Mouse (Mus musculus): ENCODE measurements around the gene Adarb2. TPM values are rescaled to one million over a fixed set of nuclear protein-coding genes. Genes with fewer than 3 reads are reported as not detected.

Gene Adarb2
- total RNA-seq, 2 experiments from 2014 or later, result not detected

DNA sequence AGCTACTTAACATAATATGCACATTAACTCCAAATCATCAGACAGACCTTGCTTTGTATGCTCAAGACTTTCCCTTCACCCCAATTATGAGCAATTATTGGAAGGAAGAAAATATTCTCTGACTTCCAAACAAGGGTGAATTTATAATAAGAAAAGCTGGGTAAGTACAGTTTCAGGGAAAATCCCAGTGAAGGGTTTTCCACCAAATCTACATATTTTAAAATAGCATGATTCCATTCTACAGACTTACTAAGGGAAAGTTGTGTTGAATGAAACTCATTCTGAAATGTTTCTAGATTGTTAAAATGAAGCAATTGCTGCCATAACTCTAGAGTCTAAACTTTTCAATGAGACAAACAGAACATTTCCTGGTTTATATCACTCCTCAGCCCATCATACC lies 277.3 kb downstream of the Adarb2 start:
- ATAC-seq (replicated peaks; ENCODE audit: low FRiP score, poor library complexity, severe bottlenecking), result no peak

- no peak for ATAC-seq (replicated peaks; ENCODE audit: low FRiP score, poor library complexity, severe bottlenecking)
Observed at GRCm38 (mm10) chr13:8481347-8481746, 278.7 kb downstream of the Adarb2 start.

GRCm38 (mm10) chr13:8484592-8485272 lies 282.1 kb downstream of the Adarb2 start:
- ATAC-seq (replicated peaks; ENCODE audit: low FRiP score, poor library complexity, severe bottlenecking), result no peak

DNA sequence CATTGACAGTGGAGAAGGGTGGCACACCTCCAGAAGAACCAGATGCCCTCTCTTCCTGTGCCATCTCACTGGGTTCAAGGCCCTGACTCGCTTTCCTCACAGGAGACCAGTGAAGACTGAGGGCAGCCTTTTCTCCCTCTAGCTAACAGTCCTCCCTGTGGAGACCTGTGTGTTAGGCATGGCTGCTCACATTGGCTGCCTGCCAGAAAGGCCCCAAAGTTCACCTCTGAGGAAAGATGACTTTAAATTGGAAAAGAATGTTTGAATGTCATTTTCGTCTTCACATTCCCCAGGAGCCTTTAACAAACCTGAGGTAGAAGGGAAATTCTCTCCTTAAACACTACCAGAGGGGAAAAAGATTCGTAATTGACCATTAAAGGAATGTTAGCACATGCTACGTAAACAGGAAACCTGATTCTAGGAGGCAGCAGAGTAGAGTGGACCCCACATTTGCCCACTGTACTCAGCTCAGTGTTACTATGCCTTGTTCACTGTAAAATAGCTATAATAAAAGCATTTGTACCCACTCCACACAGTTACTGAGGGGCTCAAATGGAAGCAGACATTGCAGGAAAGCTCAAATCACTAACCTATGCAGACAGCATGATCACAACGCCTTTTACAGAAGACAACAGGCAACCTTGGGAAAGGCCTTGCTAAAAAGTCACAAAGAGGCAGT lies 285.2 kb downstream of the Adarb2 start:
- no peak for ATAC-seq (replicated peaks; ENCODE audit: low FRiP score, poor library complexity, severe bottlenecking)

DNA sequence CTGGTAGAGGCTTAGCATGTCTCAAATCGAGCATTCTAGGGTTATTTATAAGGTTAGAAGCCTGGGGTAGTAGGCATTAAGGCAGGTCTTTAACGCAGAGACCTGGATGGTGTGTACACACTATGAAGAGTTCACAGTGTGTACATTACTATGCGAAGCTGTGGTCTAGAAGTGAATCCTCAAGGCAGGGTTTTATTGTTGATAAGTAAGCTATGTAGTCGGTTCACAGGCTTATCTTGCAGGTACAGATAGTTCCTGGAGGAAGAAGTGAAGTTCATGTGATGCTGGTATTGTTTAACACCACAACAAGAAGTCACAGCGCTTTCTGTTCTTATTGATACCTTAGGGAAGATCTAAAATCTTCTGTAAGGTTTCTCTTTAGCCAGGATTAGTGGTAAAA lies 290.7 kb downstream of the Adarb2 start:
- ATAC-seq (replicated peaks; ENCODE audit: low FRiP score, poor library complexity, severe bottlenecking), result no peak

DNA sequence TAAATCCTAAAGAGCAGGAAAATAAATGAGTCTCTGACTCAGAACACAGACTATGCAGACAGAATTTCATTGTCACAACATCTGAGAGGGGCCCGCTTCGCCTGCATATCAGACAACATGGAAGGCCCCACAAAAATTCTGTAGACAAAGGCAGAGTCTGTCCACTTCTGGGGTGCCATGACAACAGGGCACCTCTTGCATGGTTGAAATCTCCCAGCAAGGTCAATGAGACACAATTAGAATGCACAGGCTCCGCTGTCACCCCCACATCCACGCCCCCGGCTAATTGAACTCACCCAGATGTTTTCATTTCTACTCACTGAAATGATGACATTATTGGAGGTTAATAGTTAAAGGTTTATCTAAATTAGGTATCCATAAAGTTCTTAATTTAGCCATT lies 296.9 kb downstream of the Adarb2 start:
- no peak for ATAC-seq (replicated peaks; ENCODE audit: low FRiP score, poor library complexity, severe bottlenecking)

- no peak for ATAC-seq (replicated peaks; ENCODE audit: low FRiP score, poor library complexity, severe bottlenecking)
Observed at GRCm38 (mm10) chr13:8511069-8511817, 308.6 kb downstream of the Adarb2 start.

GRCm38 (mm10) chr13:8515979-8516715 lies 313.5 kb downstream of the Adarb2 start:
- no peak for ATAC-seq (replicated peaks; ENCODE audit: low FRiP score, poor library complexity, severe bottlenecking)

GRCm38 (mm10) chr13:8519204-8519603 lies 316.5 kb downstream of the Adarb2 start:
- no peak for ATAC-seq (replicated peaks; ENCODE audit: low FRiP score, poor library complexity, severe bottlenecking)

GRCm38 (mm10) chr13:8525748-8526631 lies 323.3 kb downstream of the Adarb2 start:
- no peak for ATAC-seq (replicated peaks; ENCODE audit: low FRiP score, poor library complexity, severe bottlenecking)

DNA sequence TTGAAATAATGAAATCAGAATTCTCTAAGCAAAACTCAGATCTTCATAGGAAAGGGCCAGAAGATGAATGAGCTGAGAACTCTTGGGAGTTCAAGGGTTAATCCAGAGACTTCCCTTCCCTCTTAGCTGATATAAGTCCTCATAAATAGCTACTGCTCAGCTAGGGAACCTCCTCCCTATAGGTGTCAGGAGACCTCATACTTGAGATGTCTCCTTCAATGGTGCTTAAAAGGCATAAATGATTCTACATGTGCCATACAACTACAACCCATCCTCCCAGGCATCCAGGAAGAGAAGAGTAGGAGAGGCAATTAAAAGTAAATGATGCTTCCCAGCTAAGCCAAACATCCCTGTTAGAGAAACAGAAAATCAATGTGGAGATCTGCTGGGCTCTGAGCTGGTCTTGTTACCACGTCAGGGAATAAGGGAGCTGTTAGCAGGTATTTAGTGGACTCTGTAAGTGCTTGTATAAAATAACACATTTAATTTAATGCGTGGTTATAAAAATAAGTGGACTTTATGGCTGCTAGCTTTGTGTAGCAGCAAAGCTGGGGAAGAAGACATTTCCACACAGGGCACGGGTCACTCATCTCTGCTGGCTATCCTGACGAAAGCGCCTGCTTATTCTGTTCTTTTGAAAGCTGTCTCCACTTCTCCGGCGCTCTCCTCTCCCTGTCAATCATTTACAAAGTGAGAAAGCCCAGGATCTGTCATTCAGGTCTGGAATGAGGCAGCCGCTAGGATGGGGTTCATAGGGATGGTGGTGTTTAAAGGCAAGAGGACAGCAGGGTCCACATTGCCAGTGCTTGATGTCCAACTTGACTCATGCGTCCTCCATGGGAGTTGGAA lies 331.8 kb downstream of the Adarb2 start:
- no peak for ATAC-seq (replicated peaks; ENCODE audit: low FRiP score, poor library complexity, severe bottlenecking)

GRCm38 (mm10) chr13:8538481-8538880 lies 335.8 kb downstream of the Adarb2 start:
- no peak for ATAC-seq (replicated peaks; ENCODE audit: low FRiP score, poor library complexity, severe bottlenecking)

GRCm38 (mm10) chr13:8538896-8539295 lies 336.2 kb downstream of the Adarb2 start:
- ATAC-seq (replicated peaks; ENCODE audit: low FRiP score, poor library complexity, severe bottlenecking), result no peak

DNA sequence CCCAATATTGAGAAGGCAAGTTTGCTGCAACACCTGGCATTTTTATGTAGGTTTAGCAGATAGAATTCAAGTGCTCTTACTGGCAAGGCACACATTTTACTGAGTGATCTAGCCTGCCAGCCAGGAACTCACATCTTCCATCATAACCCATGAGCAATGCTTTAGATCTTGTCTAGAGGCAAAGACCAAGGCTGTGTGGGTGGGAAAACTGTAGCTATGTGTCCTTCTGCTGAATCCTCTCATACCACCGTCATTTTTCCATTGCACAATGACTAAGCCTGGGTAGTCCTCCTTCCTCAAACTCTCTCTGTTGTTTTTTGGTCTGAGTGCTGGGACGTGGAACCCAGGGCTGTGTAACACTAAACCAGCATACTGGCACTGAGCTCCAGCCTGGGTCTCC lies 340.0 kb downstream of the Adarb2 start:
- ATAC-seq (replicated peaks; ENCODE audit: low FRiP score, poor library complexity, severe bottlenecking), result no peak

DNA sequence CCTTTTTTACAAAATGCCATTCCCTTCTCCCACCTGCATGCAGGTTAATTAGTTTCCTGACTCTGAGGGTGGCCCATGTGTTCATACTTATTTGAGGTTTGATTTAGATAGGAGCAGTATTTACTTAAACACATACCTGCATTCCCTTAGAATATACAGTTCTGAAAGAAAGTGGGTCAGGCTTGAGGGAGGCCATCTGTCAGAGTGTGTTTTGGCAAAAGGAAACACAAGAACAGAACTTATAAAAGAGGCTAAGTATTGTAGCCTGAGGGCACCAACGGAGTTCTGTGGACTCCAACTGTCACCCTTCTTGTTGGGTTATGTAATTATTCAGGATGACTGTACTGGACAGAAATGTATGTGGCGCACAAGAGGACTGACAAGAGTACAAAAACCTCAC lies 349.6 kb downstream of the Adarb2 start:
- no peak for ATAC-seq (replicated peaks; ENCODE audit: low FRiP score, poor library complexity, severe bottlenecking)

DNA sequence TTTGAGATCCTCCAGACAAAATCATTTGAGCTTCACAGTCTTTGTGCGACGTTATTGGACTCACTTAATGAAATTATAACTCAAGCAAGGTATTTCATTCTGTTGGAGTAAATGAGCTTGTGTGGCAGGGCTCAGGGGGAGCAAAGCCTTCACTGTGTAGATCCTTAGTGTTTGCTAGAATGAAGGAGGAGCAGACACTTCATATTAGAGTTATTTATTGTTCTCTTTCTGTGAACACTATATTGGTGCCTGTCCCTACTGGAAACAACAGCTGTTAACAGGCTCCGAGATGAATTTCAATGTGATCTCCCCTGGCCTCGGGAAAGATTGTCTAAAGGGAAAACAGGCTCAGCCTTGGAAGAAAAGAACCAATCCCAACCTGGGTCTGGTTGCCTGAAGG lies 355.1 kb downstream of the Adarb2 start:
- ATAC-seq (replicated peaks; ENCODE audit: low FRiP score, poor library complexity, severe bottlenecking), result no peak

- no peak for ATAC-seq (replicated peaks; ENCODE audit: low FRiP score, poor library complexity, severe bottlenecking)
Observed at GRCm38 (mm10) chr13:8560485-8560884, 357.8 kb downstream of the Adarb2 start.

DNA sequence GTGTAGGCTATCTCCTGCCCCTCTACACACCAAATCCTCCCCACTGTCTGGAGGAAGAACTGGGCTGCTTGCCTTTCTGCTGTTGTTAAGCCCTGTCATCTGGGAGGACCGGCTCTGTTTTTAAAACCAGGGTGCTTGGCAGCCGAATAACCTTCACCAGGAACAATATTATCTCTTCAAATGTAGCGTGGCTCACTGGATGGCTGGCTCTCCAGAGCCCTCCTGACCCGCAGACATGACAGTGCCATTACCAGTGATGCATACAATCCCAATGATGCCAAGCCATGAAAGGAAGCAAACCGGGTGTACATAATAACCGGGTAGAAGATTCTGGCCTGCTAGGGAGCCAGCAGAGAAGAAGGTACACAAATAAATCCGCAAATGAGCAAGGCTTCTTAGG lies 360.5 kb downstream of the Adarb2 start:
- ATAC-seq (replicated peaks; ENCODE audit: low FRiP score, poor library complexity, severe bottlenecking), result no peak
